Mouse (Mus musculus): ENCODE measurements around the gene Erc2.

Erc2 gene

DNA sequence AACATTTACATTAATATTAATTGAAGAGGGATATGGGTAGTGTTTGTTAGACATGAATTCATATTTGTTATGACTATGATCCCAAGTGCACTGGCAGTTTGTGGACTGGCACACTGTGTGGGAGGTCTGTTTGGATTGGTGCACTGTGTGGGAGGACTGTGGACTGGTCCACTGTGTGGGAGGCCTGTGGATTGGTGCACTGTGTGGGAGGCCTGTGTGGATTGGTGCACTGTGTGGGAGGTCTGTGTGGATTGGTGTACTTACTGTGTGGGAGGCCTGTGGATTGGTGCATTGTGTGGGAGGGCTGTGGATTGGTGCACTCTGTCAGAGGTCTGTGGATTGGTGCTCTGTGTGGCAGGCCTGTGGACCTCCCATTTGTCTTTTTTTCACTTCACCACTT is 331.6 kb downstream of the Erc2 start:
- no peak for DNase-seq

DNA sequence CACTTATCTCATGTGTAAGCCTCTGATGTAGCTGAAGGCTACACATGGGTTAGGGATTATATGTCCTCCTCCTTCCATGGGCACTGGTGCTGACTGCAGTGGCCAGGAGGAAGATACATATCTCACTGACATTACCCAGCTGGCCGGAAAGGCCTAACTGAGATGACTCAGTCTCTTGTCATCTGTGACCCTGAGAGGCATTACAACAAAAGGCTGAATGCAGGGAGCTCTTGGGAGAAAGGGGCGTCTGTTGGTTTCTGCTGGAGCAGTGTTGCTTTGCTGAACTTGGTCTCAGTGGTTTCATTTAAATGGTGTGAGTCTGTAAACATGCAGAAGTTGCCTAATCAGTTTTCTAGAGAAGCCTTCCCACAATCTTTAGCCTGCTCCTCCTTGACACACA is 334.6 kb downstream of the Erc2 start:
- no peak for DNase-seq

DNA sequence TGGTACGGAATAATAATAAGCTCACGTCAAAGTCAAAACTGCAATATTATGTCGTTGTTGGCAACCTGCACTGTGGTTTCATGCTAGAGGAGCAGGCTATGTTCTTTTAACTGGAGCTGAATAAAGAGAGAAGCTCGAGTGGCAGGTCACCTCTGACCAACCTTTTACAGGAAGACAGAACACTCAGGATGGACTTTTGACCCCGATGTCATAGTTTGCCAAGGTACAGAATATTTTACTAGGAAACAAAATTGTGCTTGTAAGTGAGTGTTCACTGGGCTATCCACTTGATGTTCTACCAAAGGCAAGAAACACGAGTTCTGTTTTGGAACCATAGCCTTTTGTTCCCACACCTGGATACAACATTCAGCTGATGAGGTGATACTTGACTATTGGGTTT is 351.5 kb downstream of the Erc2 start:
- no peak for DNase-seq

DNA sequence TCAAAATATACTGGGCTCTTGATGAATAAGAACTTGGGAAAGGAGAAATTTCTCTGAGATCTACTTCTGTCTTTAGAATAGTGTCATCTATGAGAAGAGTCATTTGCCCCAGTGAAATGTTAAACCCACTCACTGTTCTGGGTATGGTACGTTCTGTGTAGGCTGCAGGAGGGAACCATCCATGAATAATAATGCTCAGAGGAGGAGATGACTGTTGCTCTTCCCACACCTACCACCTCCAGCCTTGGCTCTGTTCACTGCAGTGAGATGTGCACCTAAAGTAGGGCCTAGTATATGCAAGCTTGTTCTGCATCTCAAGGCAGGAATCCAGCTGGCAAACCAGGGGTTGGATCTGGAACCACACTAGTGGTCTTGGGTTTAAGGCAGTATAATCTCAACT is 353.4 kb downstream of the Erc2 start:
- DNase-seq: no peak

DNA sequence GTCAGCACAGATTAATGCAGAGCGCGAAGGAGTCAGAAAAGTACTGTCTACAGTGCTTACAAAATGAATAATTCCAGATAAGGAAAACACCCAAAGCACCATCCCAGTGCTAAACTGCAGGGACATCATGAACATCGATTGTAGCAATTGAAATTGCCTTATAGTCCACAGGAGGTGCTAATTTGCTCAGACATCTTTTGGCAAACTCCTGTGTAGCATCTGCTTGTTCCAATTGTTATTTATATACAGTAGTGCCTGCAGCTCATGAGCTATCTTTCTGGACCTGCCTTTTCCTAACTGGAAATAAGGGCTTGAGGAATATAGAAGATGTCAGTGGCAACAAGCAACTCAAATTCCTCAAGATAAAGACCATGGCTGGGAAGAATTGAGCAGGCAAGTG is 362.5 kb downstream of the Erc2 start:
- DNase-seq: peak; percentile 8

DNA sequence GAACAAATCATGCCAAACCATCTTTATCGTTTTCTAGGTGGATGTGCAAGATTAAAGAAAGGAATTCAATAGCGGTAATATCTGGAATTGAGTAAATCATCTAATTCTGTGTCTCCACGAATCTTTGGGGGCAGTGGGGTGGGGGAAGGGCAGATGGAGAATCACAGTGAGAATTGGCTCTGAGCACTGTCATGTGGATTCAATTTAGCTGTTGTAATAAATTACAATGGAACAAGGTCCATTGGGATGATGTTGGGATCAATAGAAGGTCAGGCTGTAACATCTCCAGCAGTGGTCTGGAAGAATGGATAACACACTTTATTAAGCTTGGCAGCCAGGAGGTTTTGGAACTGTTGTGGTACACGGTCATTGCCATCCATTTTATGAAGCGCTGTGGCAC is 363.0 kb downstream of the Erc2 start:
- DNase-seq: no peak

DNA sequence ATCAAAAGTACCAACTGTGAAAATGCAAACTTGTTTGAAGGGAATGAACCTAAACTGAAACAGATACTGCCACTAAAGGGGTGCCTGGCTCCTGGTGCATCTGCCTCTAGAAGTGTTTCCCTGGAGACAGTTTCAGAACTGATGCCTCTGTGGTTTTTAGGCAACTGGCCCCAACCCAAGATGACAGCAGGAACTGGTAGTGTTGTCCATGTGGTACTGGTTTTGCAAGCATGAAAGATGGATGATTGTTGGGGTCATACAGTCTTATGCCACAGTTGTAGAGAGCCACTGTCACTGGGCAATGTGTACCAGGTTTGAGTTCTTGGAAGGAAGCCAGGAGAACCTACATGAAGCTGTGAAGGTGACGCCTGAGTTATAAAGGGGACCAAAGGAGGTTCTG is 365.2 kb downstream of the Erc2 start:
- no peak for DNase-seq

DNA sequence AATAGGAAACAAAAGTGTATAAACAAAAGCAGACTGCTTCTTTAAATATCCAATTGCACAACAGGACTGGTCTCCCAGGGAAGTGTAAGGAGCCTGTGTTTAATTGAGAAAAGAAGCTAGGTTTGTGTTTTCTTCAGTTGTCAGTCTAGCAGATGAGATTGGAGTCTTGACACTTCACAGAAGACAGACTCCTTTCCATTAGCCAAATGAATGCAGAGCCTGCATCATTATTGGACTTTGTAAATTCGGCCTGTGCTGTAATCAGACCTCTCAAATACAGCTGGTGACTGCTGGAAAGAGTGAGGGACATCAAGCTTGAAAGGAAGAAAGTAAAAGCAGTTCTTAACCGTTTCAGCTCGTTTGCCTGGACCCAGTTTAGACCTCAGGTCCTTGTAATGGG is 376.3 kb downstream of the Erc2 start:
- no peak for DNase-seq

DNA sequence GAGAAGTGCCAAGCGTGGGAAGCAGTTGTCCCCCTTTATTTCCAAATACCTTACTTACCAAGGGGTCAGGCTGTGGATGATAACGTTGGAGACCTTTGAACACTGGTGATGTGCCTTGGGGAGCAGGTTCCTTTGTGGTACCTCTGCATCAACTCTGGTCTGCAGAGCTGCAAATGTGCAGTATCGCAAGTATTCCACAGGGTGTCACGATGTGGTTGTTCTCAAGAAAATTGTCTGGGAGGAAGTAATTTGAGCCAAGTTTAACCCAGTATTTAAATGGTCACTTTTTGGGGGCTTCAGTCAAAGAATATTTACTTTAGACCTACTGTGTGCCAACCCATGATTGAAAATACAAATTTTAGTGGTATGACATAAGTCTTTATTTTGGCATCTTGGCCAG is 381.8 kb downstream of the Erc2 start:
- no peak for DNase-seq

DNA sequence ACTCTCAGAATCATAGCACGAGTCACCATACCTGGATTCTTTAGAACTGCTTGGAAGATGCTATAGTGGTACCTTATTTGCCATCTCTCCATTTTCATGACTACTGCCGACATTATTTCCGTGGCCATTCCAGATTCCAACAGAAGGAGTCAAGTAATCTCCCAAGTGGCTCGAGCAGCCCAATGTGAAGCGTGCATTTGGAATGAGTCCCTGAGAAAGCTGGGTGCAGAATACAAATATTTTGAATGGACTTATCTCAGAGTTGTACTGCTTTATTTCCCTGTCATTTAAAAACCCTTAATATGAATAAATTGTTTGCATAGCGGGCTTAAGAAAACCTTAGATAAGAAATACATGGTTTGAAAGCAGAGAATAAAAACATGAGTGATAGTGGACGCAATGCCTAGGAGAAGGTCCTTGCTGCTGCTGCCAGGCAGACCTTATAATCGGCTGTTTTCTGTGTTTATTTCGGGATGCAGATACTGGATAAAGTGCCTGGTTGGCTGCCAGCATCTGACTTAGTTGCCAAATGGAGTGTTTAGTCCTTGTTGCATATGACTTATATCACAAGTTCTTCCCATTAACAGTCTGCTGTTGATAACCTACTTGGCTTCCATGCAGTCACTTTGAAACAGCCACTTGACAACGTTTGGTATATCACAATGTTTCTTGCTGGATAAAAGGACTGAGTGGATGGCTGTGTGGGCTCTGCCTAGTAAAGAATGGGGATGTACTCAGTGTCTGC is 388.5 kb downstream of the Erc2 start:
- no peak for DNase-seq

DNA sequence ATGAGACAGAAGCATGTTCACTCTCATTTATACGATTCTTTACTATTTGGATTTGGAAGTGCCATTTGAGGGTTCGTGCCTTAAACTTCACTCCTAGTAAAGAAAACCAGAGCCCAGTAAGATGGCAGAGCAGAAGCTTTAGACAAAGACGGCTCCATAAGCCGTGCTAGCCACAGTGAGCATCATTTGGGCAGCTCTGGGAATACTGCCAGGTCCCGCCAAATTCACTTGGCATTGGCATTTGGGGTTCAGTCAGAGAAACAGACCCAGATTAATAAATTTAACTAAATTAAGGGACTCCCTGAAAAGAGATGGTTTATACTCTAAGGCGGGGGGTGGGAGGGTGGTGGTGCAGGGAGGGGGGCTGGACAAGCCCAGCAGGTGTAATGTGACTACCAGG is 401.0 kb downstream of the Erc2 start:
- no peak for DNase-seq

DNA sequence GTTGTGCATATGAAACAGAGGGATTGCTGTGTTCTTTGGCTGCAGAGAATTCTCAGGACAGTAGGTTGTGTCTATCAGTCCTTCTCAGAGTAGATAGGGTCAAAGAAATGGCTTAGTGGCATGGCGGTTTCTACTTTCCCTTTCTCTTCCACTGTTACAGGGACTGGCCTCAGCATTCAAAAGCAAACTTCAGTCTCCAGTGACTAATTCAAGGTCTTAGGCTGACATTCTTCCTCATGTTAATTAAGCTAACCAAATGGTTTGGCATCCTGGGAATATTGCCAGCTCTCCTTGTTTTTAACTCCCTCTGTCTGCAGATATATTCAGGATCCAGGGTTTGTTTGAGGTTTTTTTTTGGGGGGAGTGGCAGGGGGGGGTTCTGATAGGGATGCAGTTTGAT is 408.6 kb downstream of the Erc2 start:
- no peak for DNase-seq

DNA sequence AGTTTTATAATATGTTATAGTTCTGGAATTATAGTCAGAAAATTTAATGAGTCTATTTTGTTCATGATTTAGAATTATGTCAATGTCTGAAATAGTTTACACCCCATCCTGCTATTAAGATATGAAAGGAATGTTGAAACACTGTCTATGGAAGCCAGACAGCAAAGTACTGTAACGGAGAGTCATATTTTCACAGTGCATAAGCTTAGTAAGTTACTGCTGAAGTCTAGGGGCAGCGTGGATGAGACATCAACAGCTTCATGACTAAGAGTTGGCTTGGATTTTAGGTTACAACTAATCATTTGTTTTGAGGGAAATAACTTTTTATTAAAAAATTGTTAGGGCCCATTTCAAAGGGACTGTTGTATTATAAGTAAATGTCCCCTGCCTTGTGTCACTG is 412.8 kb downstream of the Erc2 start:
- no peak for DNase-seq

DNA sequence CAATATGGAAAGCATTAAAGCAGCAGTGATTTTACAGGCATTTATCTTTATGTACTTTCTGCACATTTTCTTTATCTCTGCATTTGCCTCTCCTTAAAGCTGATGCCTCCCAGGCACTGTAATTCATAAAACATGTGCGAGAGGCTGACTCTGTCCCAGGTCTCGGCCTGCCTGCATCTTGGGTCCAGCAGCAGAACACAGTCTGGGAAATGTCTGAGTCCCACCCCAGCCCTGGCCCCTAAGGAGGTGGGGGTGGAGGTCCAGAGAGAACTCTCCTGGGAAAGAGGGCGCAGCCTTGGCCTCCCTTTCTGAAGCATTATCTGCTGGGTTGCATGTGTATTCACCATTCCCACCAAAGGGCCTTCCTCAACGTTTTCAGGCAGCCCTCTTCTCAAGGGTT is 420.9 kb downstream of the Erc2 start:
- no peak for DNase-seq

DNA sequence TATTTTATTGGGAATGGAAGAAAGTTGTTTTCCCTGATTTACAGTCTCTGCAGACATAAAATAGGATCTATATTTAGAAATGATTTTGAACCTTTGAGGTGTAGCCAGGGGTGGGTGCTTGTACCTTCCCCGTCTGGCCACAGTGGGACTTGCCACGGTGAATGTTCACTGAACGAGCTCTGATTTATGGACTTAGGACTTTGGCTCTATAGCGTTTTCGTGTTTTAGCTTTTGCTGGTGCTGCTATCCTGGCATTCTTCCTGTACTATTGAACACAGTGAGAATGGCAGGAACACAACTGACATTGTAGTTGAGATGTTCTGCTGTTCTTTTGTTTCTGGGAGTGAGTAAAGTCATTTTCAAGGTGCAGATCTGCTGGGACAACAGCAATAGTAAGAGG is 429.4 kb downstream of the Erc2 start:
- no peak for DNase-seq

DNA sequence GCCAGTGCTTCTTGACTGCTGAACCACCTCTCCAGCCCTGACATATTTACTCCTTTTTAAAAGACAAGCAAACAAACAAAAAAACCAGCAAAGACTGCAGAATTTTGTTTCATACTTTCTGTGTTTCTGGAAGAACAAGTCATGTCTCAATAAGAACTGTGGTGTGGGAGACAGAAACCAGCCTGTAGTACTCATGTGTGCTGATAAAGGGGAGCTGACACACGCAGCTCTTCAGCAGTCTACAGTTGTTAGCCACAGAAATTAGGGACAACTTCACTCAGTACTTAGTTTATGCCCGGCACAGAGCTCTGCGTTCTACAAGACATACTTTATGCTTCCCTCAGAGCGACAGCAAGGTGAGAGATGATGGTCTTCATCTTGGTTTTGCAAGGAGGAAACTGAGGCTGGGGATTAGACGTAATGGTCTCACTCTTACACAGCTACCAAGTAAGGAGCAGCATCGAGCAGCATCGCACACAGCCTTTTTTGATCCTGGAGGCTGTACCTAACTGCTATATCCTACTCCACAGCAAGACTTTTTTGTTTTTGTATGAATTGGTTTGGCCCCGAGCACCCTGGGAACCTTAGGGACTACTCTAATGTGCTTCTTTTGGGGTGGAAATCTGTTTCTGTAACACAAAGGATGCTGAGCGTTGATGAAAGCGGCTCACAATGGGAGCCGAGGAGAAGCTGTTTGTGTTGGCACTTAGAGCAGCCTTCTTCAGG is 435.1 kb downstream of the Erc2 start:
- DNase-seq: no peak

DNA sequence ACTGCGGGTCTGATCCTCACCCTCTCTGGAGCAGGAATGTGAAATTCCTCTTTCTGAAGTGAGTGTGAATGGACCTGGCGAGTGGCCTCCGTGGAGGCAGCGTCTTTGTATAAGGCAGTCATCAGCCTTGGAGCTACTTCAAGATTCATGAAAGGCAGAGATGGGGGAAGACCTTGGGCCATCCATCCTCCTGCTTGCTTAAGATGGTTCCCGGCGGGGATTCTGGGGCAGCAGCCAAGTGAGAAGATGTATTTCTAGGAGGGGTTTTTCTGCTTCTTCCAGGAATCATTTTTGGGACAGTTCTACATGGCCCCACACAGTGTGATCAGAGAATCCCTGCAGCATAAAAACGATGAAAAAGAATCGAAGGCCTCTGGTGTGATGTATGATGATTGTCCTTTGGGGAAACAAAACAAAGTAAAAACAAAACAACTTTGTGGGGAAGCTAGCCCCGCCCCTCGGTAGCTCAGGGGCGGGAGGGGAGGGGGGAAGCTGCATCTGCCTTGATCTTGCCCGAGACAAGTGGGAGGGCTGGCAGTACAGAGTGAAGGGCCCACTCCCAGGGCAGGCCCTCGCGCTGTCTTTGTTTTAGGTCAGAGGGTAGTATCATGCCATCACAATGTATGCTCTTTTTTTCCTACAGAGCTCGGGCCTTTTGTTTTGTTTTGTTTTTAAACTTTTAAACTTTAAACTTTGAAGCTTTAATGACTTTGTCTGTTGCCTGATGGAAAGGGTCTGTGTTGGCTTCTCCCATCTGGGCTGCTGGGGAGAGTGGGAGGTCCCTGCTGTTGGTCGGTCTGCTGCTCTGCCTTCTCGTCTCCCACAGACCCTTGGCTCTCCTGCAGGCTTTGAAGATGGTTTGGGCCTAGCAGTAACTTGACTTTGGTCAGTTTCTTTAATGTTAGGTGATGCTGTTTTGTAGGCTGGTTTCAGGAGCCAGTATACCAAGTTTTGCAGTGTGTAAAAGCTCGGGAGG is 435.9 kb downstream of the Erc2 start:
- no peak for DNase-seq

DNA sequence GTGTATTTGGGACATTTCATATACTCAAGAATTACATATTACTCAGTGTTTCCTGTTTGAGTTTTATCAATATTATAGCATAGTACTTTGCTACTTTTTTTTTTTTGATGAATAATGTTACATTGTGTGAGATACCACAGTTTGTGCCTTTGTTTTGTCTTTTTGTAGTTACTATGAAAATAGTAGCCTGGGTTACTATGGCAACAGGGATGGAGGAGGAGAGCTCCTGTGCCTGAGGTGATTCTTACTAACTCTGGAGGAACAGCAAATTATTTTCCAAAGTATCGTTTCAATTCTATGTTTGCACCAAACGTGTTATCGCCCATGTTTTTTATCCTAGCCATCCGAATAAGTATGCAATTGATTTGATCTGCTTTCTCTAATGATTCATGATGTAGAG is 438.7 kb downstream of the Erc2 start:
- DNase-seq: no peak

DNA sequence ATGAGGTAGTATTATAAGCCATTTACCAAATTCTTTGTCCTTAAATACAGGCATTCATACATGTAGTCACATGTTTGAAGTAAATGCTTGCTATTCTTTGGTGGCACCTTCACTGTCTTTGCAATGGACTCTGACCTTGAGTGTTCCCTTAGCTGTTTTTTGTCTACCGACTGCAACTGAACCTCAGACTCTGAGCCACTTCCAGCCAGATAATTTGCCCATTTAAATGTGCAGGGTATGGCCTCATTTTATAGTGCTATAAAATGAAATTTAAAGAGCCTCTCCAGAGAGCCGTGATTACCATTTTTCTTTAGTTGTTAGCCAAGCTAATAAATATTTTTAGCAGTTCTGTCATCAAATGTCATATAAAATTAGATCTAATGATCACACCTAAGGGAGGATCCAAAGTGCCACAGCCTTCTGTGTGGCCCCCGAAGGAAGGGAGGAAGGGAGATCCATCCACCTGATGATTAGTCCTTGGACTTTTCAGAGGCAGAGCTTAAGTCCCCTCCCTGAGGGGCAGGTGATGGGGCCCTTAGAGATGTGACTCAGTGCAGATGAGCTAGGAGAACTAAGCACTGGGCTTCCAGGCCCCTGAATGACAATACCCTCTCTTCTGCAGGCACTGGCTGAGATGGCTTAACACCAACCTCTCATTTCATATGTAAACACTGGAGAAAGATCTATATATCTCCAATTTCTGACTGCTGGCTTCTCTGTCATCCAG is 439.6 kb downstream of the Erc2 start:
- DNase-seq: no peak

DNA sequence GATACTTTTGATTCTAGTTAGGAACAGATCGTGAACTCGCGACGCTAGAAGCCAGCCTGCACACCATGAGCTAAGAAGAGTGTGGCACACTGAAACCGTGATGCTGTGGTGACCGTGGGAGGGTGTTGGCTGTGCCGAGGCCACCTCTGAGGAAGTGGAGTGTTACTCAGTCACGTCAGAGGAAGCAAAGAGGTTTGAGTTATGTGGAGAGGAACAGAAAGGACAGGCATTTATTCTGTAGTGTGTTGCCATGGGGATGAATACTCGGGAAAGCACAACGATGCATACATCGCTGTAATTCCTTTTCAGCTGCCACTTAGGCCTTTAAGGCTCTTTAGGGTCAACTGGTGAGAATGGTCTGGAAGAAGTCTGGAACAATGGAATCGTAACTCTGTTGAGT is 445.8 kb downstream of the Erc2 start:
- no peak for DNase-seq

DNA sequence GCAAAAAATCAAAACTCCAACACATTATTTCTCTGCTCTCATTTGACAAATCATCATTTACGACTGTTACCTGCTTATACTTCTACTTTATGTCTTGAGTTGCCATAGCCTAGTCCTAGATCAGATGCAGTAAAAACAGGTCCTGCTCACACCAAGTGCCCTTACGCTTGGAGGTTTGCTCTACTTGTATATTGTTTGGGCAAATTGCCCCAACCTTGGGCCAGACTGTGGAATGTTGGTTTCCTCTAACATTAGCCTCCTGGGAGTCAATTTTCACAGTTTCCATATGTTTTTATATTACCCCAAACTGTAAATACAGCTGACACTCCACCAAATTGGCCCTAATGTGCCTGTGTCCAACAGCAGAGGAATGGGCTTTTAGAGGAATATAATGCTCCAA is 447.6 kb downstream of the Erc2 start:
- DNase-seq: no peak

DNA sequence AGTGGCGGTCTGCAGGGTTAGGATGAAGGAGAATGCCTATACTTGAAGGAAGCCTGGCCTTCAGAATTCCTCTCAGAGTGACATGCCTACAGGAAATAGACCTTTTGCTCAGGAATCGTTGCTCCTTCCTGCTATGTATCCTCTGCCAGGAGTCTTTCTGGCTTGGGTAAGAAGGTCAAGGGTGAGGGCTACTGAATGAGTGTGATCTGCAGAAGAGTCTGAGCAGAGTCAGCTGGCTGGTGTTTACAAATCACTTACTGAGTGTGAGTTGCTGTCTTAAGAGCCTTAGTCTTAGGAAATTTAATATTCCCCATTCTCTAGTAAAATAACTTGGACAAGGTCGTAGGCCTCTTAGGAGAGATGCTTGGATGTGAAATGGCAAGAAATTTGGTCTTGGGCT is 450.3 kb downstream of the Erc2 start:
- no peak for DNase-seq

All from cerebellum, adult 8-10 months (tissue).